Mouse (Mus musculus): ENCODE data around the gene Dennd4c. TPM values are rescaled to one million over a fixed set of nuclear protein-coding genes. Genes with fewer than 3 reads are reported as not detected.
A peak's percentile ranks its signal among the peaks of the same experiment; 100 is the strongest.

Dennd4c gene
- polyA plus RNA-seq, 1 experiment from 2014 or later, result 3.1 TPM

- H3K4me3 ChIP-seq (ENCODE audit: low read depth, low read length), result peak overlapping the region; percentile 92
- H3K27ac ChIP-seq (ENCODE audit: low read depth, low read length), result peak overlapping the region; percentile 96; the same call in 1 of the 2 replicates
- H3K4me2 ChIP-seq (ENCODE audit: low read length), result peak overlapping the region; percentile 83
- DNase-seq (ENCODE audit: low spot score), result peak; percentile 10
- H3K27me3 ChIP-seq (replicated peaks; ENCODE audit: control insufficient read depth, insufficient read depth, low read length), result no peaks in the 10 kb centered on the region
- peak overlapping the region; percentile 99 for H3K9ac ChIP-seq (ENCODE audit: low read length)
- no peak for ATAC-seq
- peaks cover 4% of the 10 kb centered on the region; the same call in 1 of the 2 replicates for H3K4me1 ChIP-seq (ENCODE audit: control insufficient read depth, insufficient read depth, low read length)
- H3K36me3 ChIP-seq (ENCODE audit: control insufficient read depth, insufficient read depth, low read length), result peaks cover 24% of the 10 kb centered on the region
- no peaks in the 10 kb centered on the region for H3K9me3 ChIP-seq (replicated peaks; ENCODE audit: control insufficient read depth, low read length)
- 58% methylated on average over 12 of the region's 12 CpGs for WGBS
These were observed 109.7 kb downstream of the Dennd4c start for GRCm38 (mm10) chr4:86858070-86858440.

GRCm38 (mm10) chr4:86864087-86864486 is 115.7 kb downstream of the Dennd4c start:
- 84% methylated on average over 5 of the region's 5 CpGs for WGBS
- no peaks in the 10 kb centered on the region for H3K9me3 ChIP-seq (replicated peaks; ENCODE audit: control insufficient read depth, low read length)
- H3K36me3 ChIP-seq (ENCODE audit: control insufficient read depth, insufficient read depth, low read length), result no peaks in the 10 kb centered on the region
- no peak overlapping the region for H3K9ac ChIP-seq (ENCODE audit: low read length)
- no peak for ATAC-seq
- no peak for DNase-seq (ENCODE audit: low spot score)
- no peak overlapping the region for H3K27ac ChIP-seq (ENCODE audit: low read depth, low read length)
- H3K4me2 ChIP-seq (ENCODE audit: low read length), result no peak overlapping the region
- H3K27me3 ChIP-seq (replicated peaks; ENCODE audit: control insufficient read depth, insufficient read depth, low read length), result no peaks in the 10 kb centered on the region
- H3K4me1 ChIP-seq (ENCODE audit: control insufficient read depth, insufficient read depth, low read length), result no peaks in the 10 kb centered on the region
- no peak overlapping the region for H3K4me3 ChIP-seq (ENCODE audit: low read depth, low read length)

GRCm38 (mm10) chr4:86871988-86872387 is 123.6 kb downstream of the Dennd4c start:
- H3K27ac ChIP-seq (ENCODE audit: low read depth, low read length), result no peak overlapping the region
- no peak for DNase-seq (ENCODE audit: low spot score)
- no peaks in the 10 kb centered on the region for H3K27me3 ChIP-seq (replicated peaks; ENCODE audit: control insufficient read depth, insufficient read depth, low read length)

GRCm38 (mm10) chr4:86873072-86873471 is 124.7 kb downstream of the Dennd4c start:
- no peaks in the 10 kb centered on the region for H3K36me3 ChIP-seq (ENCODE audit: control insufficient read depth, insufficient read depth, low read length)
- no peaks in the 10 kb centered on the region for H3K27me3 ChIP-seq (replicated peaks; ENCODE audit: control insufficient read depth, insufficient read depth, low read length)
- H3K9me3 ChIP-seq (replicated peaks; ENCODE audit: control insufficient read depth, low read length), result no peaks in the 10 kb centered on the region
- DNase-seq (ENCODE audit: low spot score) (peak; percentile 16), ATAC-seq (no peak)
- 57% methylated on average over 4 of the region's 4 CpGs for WGBS
- no peak overlapping the region for H3K4me2 ChIP-seq (ENCODE audit: low read length)
- H3K27ac ChIP-seq (ENCODE audit: low read depth, low read length), result no peak overlapping the region
- 0 out of 2 replicates have a peak, but pooled peaks cover 2% of the 10 kb centered on the region for H3K4me1 ChIP-seq (ENCODE audit: control insufficient read depth, insufficient read depth, low read length)
- no peak overlapping the region for H3K9ac ChIP-seq (ENCODE audit: low read length)
- H3K4me3 ChIP-seq (ENCODE audit: low read depth, low read length), result no peak overlapping the region

More at GRCm38 (mm10) chr4:86871988-86872387, 123.6 kb downstream of the Dennd4c start:
- H3K9ac ChIP-seq (ENCODE audit: low read length), result no peak overlapping the region
- H3K4me1 ChIP-seq (ENCODE audit: control insufficient read depth, insufficient read depth, low read length), result 0 out of 2 replicates have a peak, but pooled peaks cover 2% of the 10 kb centered on the region
- ATAC-seq, result no peak
- no peak overlapping the region for H3K4me3 ChIP-seq (ENCODE audit: low read depth, low read length)
- no peaks in the 10 kb centered on the region for H3K36me3 ChIP-seq (ENCODE audit: control insufficient read depth, insufficient read depth, low read length)
- no peaks in the 10 kb centered on the region for H3K9me3 ChIP-seq (replicated peaks; ENCODE audit: control insufficient read depth, low read length)
- H3K4me2 ChIP-seq (ENCODE audit: low read length), result no peak overlapping the region

- no peak within 1 kb of the TSS for H3K27ac ChIP-seq (ENCODE audit: low read depth, low read length)
- ATAC-seq, result peak; percentile 92
- H3K9ac ChIP-seq (ENCODE audit: low read length), result peak within 1 kb of the TSS; percentile 77
- no peaks in the 10 kb centered on the region for H3K36me3 ChIP-seq (ENCODE audit: control insufficient read depth, insufficient read depth, low read length)
- peak; percentile 83 for DNase-seq (ENCODE audit: low spot score)
- H3K4me1 ChIP-seq (ENCODE audit: control insufficient read depth, insufficient read depth, low read length), result 0 out of 2 replicates have a peak, but pooled peaks cover 2% of the 10 kb centered on the region
- peak within 1 kb of the TSS; percentile 63 for H3K4me3 ChIP-seq (ENCODE audit: low read depth, low read length)
- H3K9me3 ChIP-seq (replicated peaks; ENCODE audit: control insufficient read depth, low read length), result no peaks in the 10 kb centered on the region
- H3K4me2 ChIP-seq (ENCODE audit: low read length), result peak within 1 kb of the TSS; percentile 91
- no peaks in the 10 kb centered on the region for H3K27me3 ChIP-seq (replicated peaks; ENCODE audit: control insufficient read depth, insufficient read depth, low read length)
- WGBS, result under 1% methylated on average over 45 of the region's 60 CpGs
These were observed 125.9 kb downstream of the Dennd4c start, which contains the start of gene Acer2 for GRCm38 (mm10) chr4:86874146-86874847. TSS of gene Acer2 (plus strand) at chr4:86874396.

- WGBS, result 96% methylated on average over 2 of the region's 2 CpGs
- H3K4me3 ChIP-seq (ENCODE audit: low read depth, low read length), result no peak overlapping the region
- no peaks in the 10 kb centered on the region for H3K4me1 ChIP-seq (ENCODE audit: control insufficient read depth, insufficient read depth, low read length)
- ATAC-seq (no peak), DNase-seq (ENCODE audit: low spot score) (no peak)
- H3K36me3 ChIP-seq (ENCODE audit: control insufficient read depth, insufficient read depth, low read length), result no peaks in the 10 kb centered on the region
- H3K27me3 ChIP-seq (replicated peaks; ENCODE audit: control insufficient read depth, insufficient read depth, low read length), result no peaks in the 10 kb centered on the region
- no peak overlapping the region for H3K27ac ChIP-seq (ENCODE audit: low read depth, low read length)
- H3K9me3 ChIP-seq (replicated peaks; ENCODE audit: control insufficient read depth, low read length), result no peaks in the 10 kb centered on the region
- H3K4me2 ChIP-seq (ENCODE audit: low read length), result no peak overlapping the region
- H3K9ac ChIP-seq (ENCODE audit: low read length), result no peak overlapping the region
These were observed 131.1 kb downstream of the Dennd4c start for GRCm38 (mm10) chr4:86879477-86879876.

- ATAC-seq (no peak), DNase-seq (ENCODE audit: low spot score) (no peak)
- H3K27me3 ChIP-seq (replicated peaks; ENCODE audit: control insufficient read depth, insufficient read depth, low read length), result no peaks in the 10 kb centered on the region
- H3K9ac ChIP-seq (ENCODE audit: low read length), result no peak overlapping the region
- H3K4me3 ChIP-seq (ENCODE audit: low read depth, low read length), result no peak overlapping the region
- H3K27ac ChIP-seq (ENCODE audit: low read depth, low read length), result no peak overlapping the region
- no peaks in the 10 kb centered on the region for H3K4me1 ChIP-seq (ENCODE audit: control insufficient read depth, insufficient read depth, low read length)
- no peak overlapping the region for H3K4me2 ChIP-seq (ENCODE audit: low read length)
- no peaks in the 10 kb centered on the region for H3K36me3 ChIP-seq (ENCODE audit: control insufficient read depth, insufficient read depth, low read length)
- no peaks in the 10 kb centered on the region for H3K9me3 ChIP-seq (replicated peaks; ENCODE audit: control insufficient read depth, low read length)
- 88% methylated on average over 4 of the region's 4 CpGs for WGBS
These were observed 132.8 kb downstream of the Dennd4c start for GRCm38 (mm10) chr4:86881178-86881577.

- H3K27me3 ChIP-seq (replicated peaks; ENCODE audit: control insufficient read depth, insufficient read depth, low read length), result no peaks in the 10 kb centered on the region
- H3K9ac ChIP-seq (ENCODE audit: low read length), result no peak overlapping the region
- WGBS, result 67% methylated on average over 2 of the region's 2 CpGs
- no peaks in the 10 kb centered on the region for H3K4me1 ChIP-seq (ENCODE audit: control insufficient read depth, insufficient read depth, low read length)
- no peak overlapping the region for H3K27ac ChIP-seq (ENCODE audit: low read depth, low read length)
- no peak overlapping the region for H3K4me3 ChIP-seq (ENCODE audit: low read depth, low read length)
- no peak for DNase-seq (ENCODE audit: low spot score)
- H3K4me2 ChIP-seq (ENCODE audit: low read length), result no peak overlapping the region
- no peak for ATAC-seq
- no peaks in the 10 kb centered on the region for H3K9me3 ChIP-seq (replicated peaks; ENCODE audit: control insufficient read depth, low read length)
- H3K36me3 ChIP-seq (ENCODE audit: control insufficient read depth, insufficient read depth, low read length), result no peaks in the 10 kb centered on the region
These were observed 134.1 kb downstream of the Dennd4c start for GRCm38 (mm10) chr4:86882413-86882812.

GRCm38 (mm10) chr4:86884945-86885344 is 136.6 kb downstream of the Dennd4c start:
- DNase-seq (ENCODE audit: low spot score) (peak; percentile 23), ATAC-seq (0 out of 2 replicates have a peak, but pooled peaks have one; percentile 55)
- 35% methylated on average over 4 of the region's 4 CpGs for WGBS
- H3K4me2 ChIP-seq (ENCODE audit: low read length), result no peak overlapping the region
- H3K27me3 ChIP-seq (replicated peaks; ENCODE audit: control insufficient read depth, insufficient read depth, low read length), result no peaks in the 10 kb centered on the region
- no peaks in the 10 kb centered on the region for H3K4me1 ChIP-seq (ENCODE audit: control insufficient read depth, insufficient read depth, low read length)
- no peak overlapping the region for H3K27ac ChIP-seq (ENCODE audit: low read depth, low read length)
- no peak overlapping the region for H3K4me3 ChIP-seq (ENCODE audit: low read depth, low read length)
- H3K9ac ChIP-seq (ENCODE audit: low read length), result no peak overlapping the region
- H3K36me3 ChIP-seq (ENCODE audit: control insufficient read depth, insufficient read depth, low read length), result no peaks in the 10 kb centered on the region
- no peaks in the 10 kb centered on the region for H3K9me3 ChIP-seq (replicated peaks; ENCODE audit: control insufficient read depth, low read length)
